Mouse (Mus musculus): ENCODE measurements at regions not wholly inside any gene's neighbourhood (a gene's known extent, or its start where the extent isn't known, plus 50 kb on each side); places are given as distances from the start of the nearest gene placed in this dataset.

DNA sequence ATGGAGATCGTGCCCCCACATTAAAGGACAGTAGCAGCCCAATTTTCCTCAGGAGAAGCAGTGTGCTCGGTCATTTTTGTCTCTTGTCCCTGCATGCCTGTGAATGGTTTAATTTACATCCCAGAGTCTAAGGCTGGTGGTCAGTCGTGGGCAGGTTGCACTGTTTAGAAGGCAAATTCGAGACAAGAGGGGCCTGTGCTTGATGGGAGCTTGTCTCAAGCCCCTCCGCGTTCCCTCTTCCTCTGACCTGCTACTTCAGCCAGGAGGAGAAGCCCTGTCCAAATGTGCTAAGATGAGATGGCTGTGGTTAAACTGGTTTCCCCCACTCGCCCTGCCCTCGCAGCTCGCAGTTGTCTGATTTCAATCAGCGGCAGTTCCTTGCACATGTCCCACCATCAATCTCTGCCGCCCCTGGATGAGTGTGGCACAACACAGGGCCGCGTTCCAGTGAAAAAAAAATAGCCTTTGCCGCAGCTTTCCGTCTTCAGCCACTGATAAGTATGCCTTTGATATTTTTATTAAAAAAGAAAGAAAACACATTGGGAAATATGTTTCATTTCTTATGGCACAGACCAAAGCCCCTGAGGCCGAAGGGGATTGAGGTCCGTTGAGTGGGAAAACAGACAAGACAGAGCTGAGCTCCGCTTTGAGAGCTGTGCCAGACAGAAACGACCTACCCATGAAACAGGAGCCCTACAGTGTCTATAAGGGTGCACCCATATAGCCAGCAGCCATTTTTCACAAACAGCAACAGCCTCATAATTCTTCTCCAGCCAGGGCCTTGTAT lies 99.5 kb upstream of the Eya4 start:
- Histone ChIP-seq H3K4me1 (ENCODE audit: control insufficient read depth, insufficient read depth, low read length) (peaks cover 4% of the 10 kb centered on the region), H3K4me3 (ENCODE audit: insufficient read depth, low read length) (no peak overlapping the region), H3K27ac (ENCODE audit: insufficient read depth, low read length) (peak overlapping the region; percentile 4; the same call in 1 of the 2 replicates)
- TF ChIP-seq CTCF (IDR thresholded peaks at IDR 0.05; ENCODE audit: borderline replicate concordance, insufficient read depth, low read length), result no peak
- no peak for TF ChIP-seq POLR2A (IDR thresholded peaks at IDR 0.05; ENCODE audit: low read depth, low read length)

DNA sequence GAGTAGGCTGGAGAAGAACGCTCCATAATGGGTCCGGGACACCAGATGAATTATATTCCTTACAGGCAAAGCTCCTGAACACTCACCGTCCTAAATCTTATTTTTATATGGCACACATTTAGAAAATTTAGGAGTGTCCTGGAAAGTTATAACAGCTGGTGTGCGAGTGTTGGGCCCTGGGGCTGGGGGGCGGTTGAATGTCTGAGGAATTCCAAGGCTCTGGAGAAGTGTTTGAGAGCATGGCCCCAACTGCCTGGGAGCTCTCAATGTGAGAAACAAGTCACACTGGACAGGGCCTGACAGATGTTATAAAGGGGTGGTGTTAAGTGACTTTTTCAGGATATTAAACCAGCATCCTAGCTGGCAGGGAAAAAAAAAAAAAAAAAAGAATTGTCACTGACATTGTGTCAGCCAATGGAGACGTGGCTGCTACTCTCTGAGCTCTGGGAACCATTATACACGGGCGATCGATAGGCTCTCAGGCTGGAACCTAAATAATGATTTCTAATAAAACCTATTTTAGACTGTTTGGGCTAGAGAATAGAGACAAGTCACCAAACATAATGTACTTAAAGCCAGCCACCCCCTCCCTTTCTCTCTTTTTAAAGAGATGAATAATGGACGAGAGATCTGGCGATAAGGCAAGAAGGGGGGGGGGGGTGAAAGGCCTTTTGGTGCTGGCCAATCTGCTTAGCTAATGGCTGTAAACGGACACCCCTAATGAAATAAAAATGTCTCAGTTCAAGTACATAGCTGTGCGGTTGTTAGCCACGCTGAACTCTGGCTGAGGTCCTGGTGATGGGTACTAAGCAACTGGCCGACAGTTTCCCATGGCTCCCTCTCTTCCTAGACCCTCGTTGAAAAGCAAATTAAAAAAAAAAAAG lies 98.6 kb upstream of the Eya4 start:
- Histone ChIP-seq H3K4me3 (ENCODE audit: insufficient read depth, low read length) (no peak overlapping the region), H3K4me1 (ENCODE audit: control insufficient read depth, insufficient read depth, low read length) (peaks cover 4% of the 10 kb centered on the region), H3K27ac (ENCODE audit: insufficient read depth, low read length) (peak overlapping the region; percentile 4; the same call in 1 of the 2 replicates)
- TF ChIP-seq CTCF (IDR thresholded peaks at IDR 0.05; ENCODE audit: borderline replicate concordance, insufficient read depth, low read length), result no peak
- no peak for TF ChIP-seq POLR2A (IDR thresholded peaks at IDR 0.05; ENCODE audit: low read depth, low read length)

DNA sequence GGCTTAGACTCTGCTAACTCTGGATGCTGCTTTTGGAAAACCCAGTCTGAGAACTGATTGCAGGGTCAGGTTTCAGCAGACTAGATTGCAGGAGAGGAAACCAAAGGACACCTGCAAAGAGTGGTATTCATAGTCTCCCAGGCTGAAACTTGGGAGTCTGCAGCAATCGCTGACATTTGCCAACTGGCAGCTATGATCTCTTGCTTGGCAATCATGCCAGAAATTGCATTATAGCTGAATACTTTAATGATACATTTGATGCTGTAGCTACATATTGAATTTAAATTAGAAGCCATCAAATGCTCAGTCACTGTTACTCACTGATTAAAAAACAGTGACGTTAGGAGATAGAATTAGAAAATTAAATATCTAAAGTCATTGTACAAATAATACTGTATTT lies 79.8 kb upstream of the Eya4 start:
- no peak for TF ChIP-seq POLR2A (IDR thresholded peaks at IDR 0.05; ENCODE audit: low read depth, low read length)
- TF ChIP-seq CTCF (IDR thresholded peaks at IDR 0.05; ENCODE audit: borderline replicate concordance, insufficient read depth, low read length), result no peak
- Histone ChIP-seq H3K27ac (ENCODE audit: insufficient read depth, low read length) (no peak overlapping the region), H3K4me3 (ENCODE audit: insufficient read depth, low read length) (no peak overlapping the region), H3K4me1 (ENCODE audit: control insufficient read depth, insufficient read depth, low read length) (no peaks in the 10 kb centered on the region)

DNA sequence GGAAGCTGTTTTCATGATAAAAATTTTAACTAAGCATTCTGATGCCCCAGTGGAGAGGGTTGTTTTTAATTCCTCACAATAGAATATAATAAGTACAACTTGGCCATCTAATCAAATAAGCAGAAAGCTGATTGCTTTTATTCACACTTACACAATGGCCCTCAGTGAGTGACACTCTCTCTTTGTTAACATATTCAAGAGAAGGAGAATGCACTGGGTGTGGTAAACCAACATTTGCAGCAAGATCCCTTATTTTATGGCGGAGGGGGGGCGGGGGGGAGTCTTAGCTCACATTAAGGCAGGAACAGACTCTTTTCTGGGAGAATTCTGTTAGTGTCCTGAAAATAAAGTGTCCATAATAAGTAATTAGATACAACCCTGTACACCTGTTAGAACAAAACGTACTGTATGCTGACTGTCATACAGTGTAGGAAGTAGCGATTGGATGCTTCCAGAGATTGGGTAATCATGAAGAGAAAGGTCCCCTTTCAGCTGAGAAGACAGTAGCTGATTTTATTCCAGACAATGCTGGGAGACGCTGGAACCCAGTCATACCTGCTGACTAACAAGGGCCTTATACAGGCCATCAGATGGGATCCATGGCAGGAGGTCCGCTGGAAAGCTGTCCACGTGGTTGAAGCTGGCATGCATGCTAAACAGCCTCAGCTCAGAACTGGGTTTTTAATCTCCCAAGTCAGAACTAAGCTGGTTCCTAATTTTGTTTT lies 63.4 kb upstream of the Eya4 start:
- Histone ChIP-seq H3K27ac (ENCODE audit: insufficient read depth, low read length) (no peak overlapping the region), H3K4me1 (ENCODE audit: control insufficient read depth, insufficient read depth, low read length) (no peaks in the 10 kb centered on the region), H3K4me3 (ENCODE audit: insufficient read depth, low read length) (no peak overlapping the region)
- no peak for TF ChIP-seq CTCF (IDR thresholded peaks at IDR 0.05; ENCODE audit: borderline replicate concordance, insufficient read depth, low read length)
- TF ChIP-seq POLR2A (IDR thresholded peaks at IDR 0.05; ENCODE audit: low read depth, low read length), result no peak

DNA sequence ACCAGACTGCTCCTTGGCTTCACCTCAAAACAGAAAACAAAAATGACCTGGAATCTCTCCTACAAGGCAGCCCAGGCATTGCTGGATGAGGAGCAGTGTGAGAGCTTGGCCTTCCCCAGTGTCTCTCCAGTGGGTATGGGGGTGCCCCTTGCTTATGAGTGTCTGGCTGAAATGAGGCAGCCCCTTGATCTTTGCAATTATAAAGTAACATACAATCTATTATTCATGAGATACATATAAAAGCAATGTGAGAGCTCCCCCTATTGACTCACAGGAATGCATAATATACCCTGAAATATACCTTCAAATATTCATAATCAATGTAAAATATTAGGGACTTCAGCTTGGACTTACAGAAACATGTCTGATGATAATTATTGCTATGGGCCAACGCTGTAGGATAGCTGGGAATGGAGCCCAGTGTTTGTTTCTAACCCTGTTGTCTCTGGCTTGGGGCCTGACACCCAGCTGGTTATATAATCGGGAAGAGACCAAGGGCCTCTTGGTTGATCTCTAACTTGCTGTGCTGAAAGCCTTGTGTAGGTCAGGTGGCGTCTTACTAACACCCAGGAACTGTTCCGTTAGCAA lies 52.9 kb upstream of the Eya4 start:
- no peak for TF ChIP-seq CTCF (IDR thresholded peaks at IDR 0.05; ENCODE audit: borderline replicate concordance, insufficient read depth, low read length)
- TF ChIP-seq POLR2A (IDR thresholded peaks at IDR 0.05; ENCODE audit: low read depth, low read length), result no peak
- no peaks in the 10 kb centered on the region for H3K4me1 ChIP-seq (ENCODE audit: control insufficient read depth, insufficient read depth, low read length)
- no peak overlapping the region for H3K27ac ChIP-seq (ENCODE audit: insufficient read depth, low read length)
- H3K4me3 ChIP-seq (ENCODE audit: insufficient read depth, low read length), result no peak overlapping the region

Data from embryonic fibroblast, embryonic 13.5 days (primary cell).